Mouse (Mus musculus): ENCODE data around the gene Lima1.

- 0 out of 2 replicates have a peak, but pooled peaks have one; percentile 0 for TF ChIP-seq EP300 (IDR thresholded peaks at IDR 0.05; ENCODE audit: insufficient read depth, low read depth, low read length)
- no peak for TF ChIP-seq CTCF (IDR thresholded peaks at IDR 0.05; ENCODE audit: low read depth, low read length)
- peak; percentile 87 for TF ChIP-seq POLR2A (IDR thresholded peaks at IDR 0.05; ENCODE audit: insufficient read depth, low read length)
Observed at GRCm38 (mm10) chr15:99875334-99875869, at the start of gene Lima1.
